Mouse (Mus musculus) brain, embryonic 14.5 days (tissue): ENCODE results near the gene Hoxd8.

Experiments
- CTCF ChIP-seq: fragments of 200-500 bp; IDR thresholded peaks from 2 replicates; pipeline ENCODE4 v1.5.1; 2012; ENCODE audit warnings: inconsistent platforms, mild to moderate bottlenecking, moderate library complexity, borderline replicate concordance; ENCODE audit not compliant: insufficient read depth, insufficient read length; ENCODE audit errors: extremely low read depth
- POLR2A ChIP-seq: fragments of 200-500 bp; IDR thresholded peaks from 2 replicates; pipeline ENCODE4 v1.6.1; 2012; ENCODE audit warnings: mild to moderate bottlenecking, inconsistent platforms, borderline replicate concordance; ENCODE audit not compliant: poor library complexity, insufficient read depth, insufficient read length, severe bottlenecking; ENCODE audit errors: extremely low read depth

- peak; percentile 80 for TF ChIP-seq CTCF
- TF ChIP-seq POLR2A = no peak
Measured at GRCm38 (mm10) chr2:74672481-74673362, 31.7 kb upstream of the Hoxd8 start.
